Mouse (Mus musculus): ENCODE data around the gene Tmem201. TPM values are rescaled to one million over a fixed set of nuclear protein-coding genes. Genes with fewer than 3 reads are reported as not detected.
A peak's percentile ranks its signal among the peaks of the same experiment; 100 is the strongest.

Gene Tmem201
- polyA plus RNA-seq, 1 experiment from 2014 or later, result 25.5 TPM

DNA sequence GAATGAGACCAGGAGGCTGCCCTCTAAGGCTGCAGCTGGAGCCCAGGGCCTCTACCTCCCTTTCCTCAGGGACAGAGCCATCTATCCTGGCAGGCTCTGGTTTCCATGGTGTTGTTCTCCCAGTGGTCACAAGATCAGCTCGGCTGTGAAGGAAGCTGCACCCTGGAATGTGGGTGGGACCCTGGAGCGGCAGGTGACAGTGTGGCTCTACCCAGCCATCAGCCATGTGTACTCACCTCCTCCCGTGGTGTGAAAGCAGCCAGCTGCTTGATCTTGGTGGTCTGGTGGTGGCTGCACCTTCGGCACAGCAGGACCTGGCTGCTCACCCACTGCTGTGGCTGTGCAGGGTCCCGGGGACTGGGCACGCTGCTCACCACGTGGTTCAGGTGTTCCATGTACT, 7.0 kb downstream of the Tmem201 start:
- H3K27me3 ChIP-seq (ENCODE audit: control insufficient read depth, insufficient read depth, low read length), result no peaks in the 10 kb centered on the region
- no peaks in the 10 kb centered on the region for H3K9me3 ChIP-seq (replicated peaks; ENCODE audit: control insufficient read depth, low read length)
- peaks cover 41% of the 10 kb centered on the region for H3K4me1 ChIP-seq (ENCODE audit: control insufficient read depth, insufficient read depth, low read length)
- no peak overlapping the region for H3K27ac ChIP-seq (ENCODE audit: low read depth, low read length)
- no peak overlapping the region for H3K9ac ChIP-seq (ENCODE audit: low read depth, low read length)
- peaks cover 28% of the 10 kb centered on the region for H3K36me3 ChIP-seq (ENCODE audit: control insufficient read depth, insufficient read depth, low read length)
- 68% methylated on average over 7 of the region's 7 CpGs for WGBS (ENCODE audit: insufficient replicate concordance)
- no peak overlapping the region for H3K4me2 ChIP-seq
- no peak overlapping the region for H3K4me3 ChIP-seq (ENCODE audit: low read depth, low read length)
- no peak for ATAC-seq (replicated peaks; ENCODE audit: insufficient number of reproducible peaks, low FRiP score, low TSS enrichment)

DNA sequence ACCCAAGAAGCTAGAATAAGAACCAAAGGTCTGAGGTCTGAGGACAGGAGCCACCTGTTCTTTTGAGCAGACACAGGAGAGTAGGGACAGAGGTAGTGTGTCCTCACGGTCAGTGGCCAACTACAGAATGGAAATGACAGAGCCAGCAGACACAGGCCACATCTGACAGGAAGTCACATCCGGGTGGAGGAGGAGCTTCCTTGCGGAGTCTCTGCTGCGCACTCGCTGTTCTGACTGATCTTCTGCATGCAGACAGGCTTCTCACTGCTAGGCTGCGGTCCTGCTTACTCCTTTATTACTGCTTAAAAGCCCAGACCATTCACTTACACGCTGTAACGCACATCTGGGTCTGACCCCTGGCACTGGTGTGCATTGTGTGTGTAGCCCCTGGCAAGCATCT, 9.0 kb downstream of the Tmem201 start:
- H3K27ac ChIP-seq (ENCODE audit: low read depth, low read length), result no peak overlapping the region
- H3K4me2 ChIP-seq, result no peak overlapping the region
- H3K9me3 ChIP-seq (replicated peaks; ENCODE audit: control insufficient read depth, low read length), result no peaks in the 10 kb centered on the region
- H3K27me3 ChIP-seq (ENCODE audit: control insufficient read depth, insufficient read depth, low read length), result no peaks in the 10 kb centered on the region
- H3K9ac ChIP-seq (ENCODE audit: low read depth, low read length), result no peak overlapping the region
- peaks cover 28% of the 10 kb centered on the region for H3K36me3 ChIP-seq (ENCODE audit: control insufficient read depth, insufficient read depth, low read length)
- WGBS (ENCODE audit: insufficient replicate concordance), result 77% methylated on average over 8 of the region's 8 CpGs
- H3K4me3 ChIP-seq (ENCODE audit: low read depth, low read length), result no peak overlapping the region
- ATAC-seq (replicated peaks; ENCODE audit: insufficient number of reproducible peaks, low FRiP score, low TSS enrichment), result no peak
- H3K4me1 ChIP-seq (ENCODE audit: control insufficient read depth, insufficient read depth, low read length), result peaks cover 23% of the 10 kb centered on the region

DNA sequence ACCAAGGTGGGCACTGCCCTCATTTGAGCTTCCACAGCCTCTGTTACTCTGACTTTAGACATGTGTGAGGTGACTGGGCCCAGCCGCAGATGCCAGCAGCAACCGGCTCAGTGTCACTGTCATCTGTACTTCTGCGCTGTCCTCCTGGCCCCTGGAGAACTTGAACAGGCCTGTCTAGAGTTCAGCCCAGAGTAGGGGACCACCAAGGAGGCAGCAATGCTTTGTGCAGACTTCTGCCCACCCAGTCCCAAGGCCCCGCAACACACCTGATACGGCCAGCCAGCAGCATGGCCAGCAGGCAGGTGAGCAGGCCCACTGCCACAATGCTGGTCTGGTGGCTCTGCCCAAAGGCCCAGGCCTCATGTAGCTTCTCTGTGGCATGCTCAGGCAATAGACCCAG, 10.2 kb downstream of the Tmem201 start:
- Histone ChIP-seq H3K4me2 (no peak overlapping the region), H3K27ac (ENCODE audit: low read depth, low read length) (no peak overlapping the region), H3K9ac (ENCODE audit: low read depth, low read length) (no peak overlapping the region), H3K4me1 (ENCODE audit: control insufficient read depth, insufficient read depth, low read length) (peaks cover 11% of the 10 kb centered on the region), H3K9me3 (replicated peaks; ENCODE audit: control insufficient read depth, low read length) (no peaks in the 10 kb centered on the region), H3K27me3 (ENCODE audit: control insufficient read depth, insufficient read depth, low read length) (no peaks in the 10 kb centered on the region), H3K4me3 (ENCODE audit: low read depth, low read length) (no peak overlapping the region), H3K36me3 (ENCODE audit: control insufficient read depth, insufficient read depth, low read length) (peaks cover 28% of the 10 kb centered on the region)
- 92% methylated on average over 5 of the region's 5 CpGs for WGBS (ENCODE audit: insufficient replicate concordance)
- ATAC-seq (replicated peaks; ENCODE audit: insufficient number of reproducible peaks, low FRiP score, low TSS enrichment), result no peak

DNA sequence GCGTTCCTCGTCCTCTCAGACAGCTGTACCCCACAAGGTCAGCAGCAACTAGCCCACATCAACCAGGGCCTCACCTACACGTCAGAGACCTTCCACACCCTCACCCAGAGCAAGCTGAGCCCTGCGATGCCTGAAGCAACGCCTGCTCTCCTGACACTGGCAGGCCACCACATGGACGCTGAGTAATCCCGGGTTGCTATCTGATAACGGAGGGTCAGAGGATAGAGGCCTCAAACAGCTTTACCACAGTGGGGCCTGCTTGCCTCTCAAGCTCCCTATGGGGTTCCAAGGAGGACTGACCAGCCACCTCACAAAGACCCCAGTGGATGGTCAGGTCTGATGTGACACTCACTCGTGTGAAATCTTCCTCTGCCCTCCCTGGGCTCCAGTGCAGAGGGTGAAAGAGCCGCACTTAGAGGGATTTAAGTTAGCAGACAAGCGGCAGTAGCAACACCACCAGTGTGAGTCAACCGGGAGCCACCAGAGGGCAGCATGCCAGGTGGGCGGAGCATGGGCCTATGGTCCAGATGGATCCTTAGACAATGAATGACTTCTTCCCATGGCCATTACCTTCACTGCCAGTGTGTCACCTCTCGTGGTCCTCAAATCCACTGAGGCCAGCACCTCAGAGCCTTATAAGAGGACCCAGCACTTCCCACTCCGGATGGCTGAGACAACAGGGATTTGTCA, 12.0 kb downstream of the Tmem201 start:
- Histone ChIP-seq H3K9me3 (replicated peaks; ENCODE audit: control insufficient read depth, low read length) (no peaks in the 10 kb centered on the region), H3K4me2 (no peak overlapping the region), H3K27ac (ENCODE audit: low read depth, low read length) (no peak overlapping the region), H3K9ac (ENCODE audit: low read depth, low read length) (no peak overlapping the region), H3K27me3 (ENCODE audit: control insufficient read depth, insufficient read depth, low read length) (no peaks in the 10 kb centered on the region), H3K4me1 (ENCODE audit: control insufficient read depth, insufficient read depth, low read length) (peaks cover 1% of the 10 kb centered on the region; the same call in 1 of the 2 replicates), H3K4me3 (ENCODE audit: low read depth, low read length) (no peak overlapping the region), H3K36me3 (ENCODE audit: control insufficient read depth, insufficient read depth, low read length) (peaks cover 32% of the 10 kb centered on the region)
- WGBS (ENCODE audit: insufficient replicate concordance), result 54% methylated on average over 15 of the region's 15 CpGs
- no peak for ATAC-seq (replicated peaks; ENCODE audit: insufficient number of reproducible peaks, low FRiP score, low TSS enrichment)

DNA sequence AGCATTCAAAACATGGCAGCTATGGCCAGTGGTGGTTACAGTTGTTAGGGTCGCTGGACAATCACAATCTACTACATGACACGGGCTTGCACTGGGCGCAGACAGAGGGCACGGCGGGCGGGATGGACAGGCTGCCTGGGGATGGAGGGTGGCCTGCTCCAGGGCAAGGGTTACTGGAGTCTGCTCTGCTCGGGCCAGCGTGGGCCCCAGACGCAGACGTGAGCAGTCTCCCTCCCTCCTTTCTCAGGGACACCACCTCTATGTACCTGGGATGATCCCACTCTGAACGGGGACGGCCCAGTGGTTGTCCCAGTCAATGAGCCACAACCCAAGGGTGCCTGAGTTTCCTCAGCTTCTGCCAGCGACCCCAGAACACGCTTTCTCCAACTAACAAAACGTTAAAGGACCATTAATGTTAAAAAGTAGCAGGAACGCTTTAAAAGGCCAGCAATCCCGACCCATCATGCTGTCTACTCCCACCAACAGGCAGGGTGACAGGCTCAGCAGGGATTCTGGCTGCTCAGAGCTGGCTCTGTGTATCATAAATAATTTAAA, 12.9 kb downstream of the Tmem201 start:
- Histone ChIP-seq H3K4me1 (ENCODE audit: control insufficient read depth, insufficient read depth, low read length) (no peaks in the 10 kb centered on the region), H3K9me3 (replicated peaks; ENCODE audit: control insufficient read depth, low read length) (no peaks in the 10 kb centered on the region), H3K9ac (ENCODE audit: low read depth, low read length) (no peak overlapping the region), H3K4me3 (ENCODE audit: low read depth, low read length) (no peak overlapping the region), H3K36me3 (ENCODE audit: control insufficient read depth, insufficient read depth, low read length) (peaks cover 38% of the 10 kb centered on the region), H3K4me2 (no peak overlapping the region), H3K27me3 (ENCODE audit: control insufficient read depth, insufficient read depth, low read length) (no peaks in the 10 kb centered on the region), H3K27ac (ENCODE audit: low read depth, low read length) (no peak overlapping the region)
- WGBS (ENCODE audit: insufficient replicate concordance), result 87% methylated on average over 17 of the region's 17 CpGs
- ATAC-seq (replicated peaks; ENCODE audit: insufficient number of reproducible peaks, low FRiP score, low TSS enrichment), result no peak

DNA sequence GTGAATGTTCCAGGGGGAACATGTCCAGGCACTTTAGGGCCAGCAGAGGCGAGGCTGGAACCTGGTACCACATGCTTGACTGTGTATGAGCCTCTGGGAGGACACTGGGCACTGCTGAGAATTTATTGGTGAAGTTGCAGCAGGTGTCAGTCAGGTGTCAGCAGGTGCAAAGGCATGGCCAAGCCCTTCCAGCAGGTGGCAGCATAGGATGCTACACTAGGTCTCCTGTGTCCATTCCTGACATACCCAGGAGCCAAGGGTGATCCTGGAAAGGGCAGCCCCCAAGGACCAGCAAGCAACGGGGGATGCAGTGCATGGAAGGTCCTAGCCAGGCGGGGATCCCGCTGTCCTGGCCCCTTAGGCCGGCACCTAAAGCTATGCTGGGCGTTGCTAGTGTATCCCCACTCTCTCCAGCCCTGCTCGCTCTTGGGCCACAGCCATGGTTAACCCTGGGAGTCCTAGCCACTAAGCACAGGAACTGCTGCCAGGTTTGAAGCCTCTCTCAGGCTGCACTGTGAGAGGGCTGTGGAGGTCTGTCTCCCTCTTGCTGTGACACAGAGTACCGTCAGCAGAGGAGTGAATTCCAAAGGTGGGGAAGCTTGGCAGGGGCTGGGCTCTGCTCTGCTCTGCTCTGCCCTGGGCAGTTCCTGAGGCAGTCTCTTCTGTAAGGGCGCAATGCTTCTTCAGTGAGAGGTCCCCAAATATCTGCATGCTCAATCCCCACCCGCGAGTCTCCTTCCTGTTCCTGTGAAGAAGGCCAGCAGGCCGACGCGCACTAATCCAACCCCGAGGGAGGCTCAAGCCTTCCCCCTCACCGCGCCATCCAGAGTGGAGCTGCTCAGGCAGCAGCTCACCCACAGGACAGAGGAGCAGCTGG, 13.8 kb downstream of the Tmem201 start:
- WGBS (ENCODE audit: insufficient replicate concordance), result 74% methylated on average over 17 of the region's 17 CpGs
- no peak overlapping the region for H3K4me3 ChIP-seq (ENCODE audit: low read depth, low read length)
- peak; percentile 24; the same call in 1 of the 2 replicates for ATAC-seq (replicated peaks; ENCODE audit: insufficient number of reproducible peaks, low FRiP score, low TSS enrichment)
- no peaks in the 10 kb centered on the region for H3K9me3 ChIP-seq (replicated peaks; ENCODE audit: control insufficient read depth, low read length)
- no peaks in the 10 kb centered on the region for H3K27me3 ChIP-seq (ENCODE audit: control insufficient read depth, insufficient read depth, low read length)
- H3K9ac ChIP-seq (ENCODE audit: low read depth, low read length), result no peak overlapping the region
- no peak overlapping the region for H3K4me2 ChIP-seq
- no peaks in the 10 kb centered on the region for H3K4me1 ChIP-seq (ENCODE audit: control insufficient read depth, insufficient read depth, low read length)
- H3K36me3 ChIP-seq (ENCODE audit: control insufficient read depth, insufficient read depth, low read length), result peaks cover 35% of the 10 kb centered on the region
- H3K27ac ChIP-seq (ENCODE audit: low read depth, low read length), result no peak overlapping the region

DNA sequence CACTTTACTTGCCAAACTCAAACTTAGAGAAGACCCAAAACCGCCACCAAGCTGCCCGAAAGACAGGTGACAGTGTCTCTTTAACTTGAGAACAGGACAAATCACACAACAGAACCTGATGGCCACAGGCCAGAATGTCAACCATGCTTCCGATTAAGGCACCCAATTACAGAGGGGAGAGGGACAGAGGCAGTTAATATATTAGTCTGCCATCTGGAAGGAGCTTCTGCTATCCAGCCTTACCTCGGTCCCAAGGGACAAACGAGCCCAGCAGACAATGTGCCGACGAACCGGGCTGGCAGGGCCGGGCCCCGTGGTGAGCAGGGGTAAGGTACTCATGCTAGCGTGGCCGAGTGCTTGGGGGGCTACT, 14.8 kb downstream of the Tmem201 start:
- 96% methylated on average over 12 of the region's 12 CpGs for WGBS (ENCODE audit: insufficient replicate concordance)

DNA sequence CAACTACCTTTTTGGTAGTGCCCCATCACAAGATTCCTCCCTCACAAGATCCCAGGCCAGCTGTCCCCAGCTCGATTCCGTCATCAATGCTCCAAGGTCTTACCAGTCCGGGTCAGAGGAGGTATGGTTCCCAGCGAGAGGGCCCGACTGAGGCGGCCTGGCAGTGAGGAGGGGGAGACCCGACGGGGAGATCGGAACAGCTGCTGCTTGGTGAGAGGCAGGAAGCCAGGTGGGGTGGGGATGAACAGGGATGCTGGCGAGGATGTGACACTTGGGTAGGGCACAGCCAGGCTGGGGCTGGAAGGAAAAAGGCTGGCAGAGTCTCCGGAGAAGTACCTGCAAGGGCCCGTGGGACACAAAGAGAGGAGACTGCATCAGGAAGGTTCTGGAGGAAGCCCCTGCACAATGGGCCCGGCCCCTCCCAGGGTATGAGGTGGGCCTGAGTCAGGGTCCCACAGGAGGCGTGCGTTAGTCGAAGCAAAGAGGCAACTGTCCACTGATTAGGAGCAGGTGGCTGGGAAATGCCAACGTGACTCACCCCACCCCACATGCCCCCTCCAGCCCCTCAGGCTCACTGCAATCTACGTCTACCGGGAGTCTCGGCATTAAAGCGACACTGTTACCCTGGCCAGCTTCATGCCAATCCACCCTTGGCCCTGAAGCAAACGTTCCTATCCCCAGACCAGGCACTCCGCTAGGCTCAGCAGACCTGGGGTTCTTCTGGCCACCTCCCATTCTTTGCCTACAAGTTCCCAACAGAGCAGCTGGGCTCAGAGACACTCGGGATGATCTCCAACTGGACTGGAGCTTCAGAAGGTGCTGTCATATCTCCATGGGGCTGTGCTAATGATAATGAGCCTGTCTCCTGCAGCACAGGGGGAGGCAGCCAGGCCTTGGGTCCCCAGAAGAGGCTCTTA, 15.5 kb downstream of the Tmem201 start:
- Histone ChIP-seq H3K27me3 (ENCODE audit: control insufficient read depth, insufficient read depth, low read length) (no peaks in the 10 kb centered on the region), H3K4me2 (no peak overlapping the region), H3K36me3 (ENCODE audit: control insufficient read depth, insufficient read depth, low read length) (peaks cover 39% of the 10 kb centered on the region), H3K9ac (ENCODE audit: low read depth, low read length) (no peak overlapping the region), H3K9me3 (replicated peaks; ENCODE audit: control insufficient read depth, low read length) (no peaks in the 10 kb centered on the region), H3K4me3 (ENCODE audit: low read depth, low read length) (no peak overlapping the region), H3K27ac (ENCODE audit: low read depth, low read length) (no peak overlapping the region), H3K4me1 (ENCODE audit: control insufficient read depth, insufficient read depth, low read length) (no peaks in the 10 kb centered on the region)
- 87% methylated on average over 24 of the region's 24 CpGs for WGBS (ENCODE audit: insufficient replicate concordance)
- ATAC-seq (replicated peaks; ENCODE audit: insufficient number of reproducible peaks, low FRiP score, low TSS enrichment), result no peak

More for the DNA sequence above, 14.8 kb downstream of the Tmem201 start:
- Histone ChIP-seq H3K4me3 (ENCODE audit: low read depth, low read length) (no peak overlapping the region), H3K4me1 (ENCODE audit: control insufficient read depth, insufficient read depth, low read length) (no peaks in the 10 kb centered on the region), H3K9ac (ENCODE audit: low read depth, low read length) (no peak overlapping the region), H3K27ac (ENCODE audit: low read depth, low read length) (no peak overlapping the region), H3K4me2 (no peak overlapping the region), H3K9me3 (replicated peaks; ENCODE audit: control insufficient read depth, low read length) (no peaks in the 10 kb centered on the region), H3K27me3 (ENCODE audit: control insufficient read depth, insufficient read depth, low read length) (no peaks in the 10 kb centered on the region), H3K36me3 (ENCODE audit: control insufficient read depth, insufficient read depth, low read length) (peaks cover 41% of the 10 kb centered on the region)
- ATAC-seq (replicated peaks; ENCODE audit: insufficient number of reproducible peaks, low FRiP score, low TSS enrichment), result no peak
